Mouse (Mus musculus) intestine, embryonic 15.5 days (tissue): ENCODE measurements at regions not wholly inside any gene's neighbourhood (a gene's known extent, or its start where the extent isn't known, plus 50 kb on each side); places are given as distances from the start of the nearest gene placed in this dataset.

Source experiments
- ATAC-seq: fragments of 200-750 bp; cut with Nextera tagmentation; 2 replicates; pipeline ENCODE4 v1.8.0; 2017; ENCODE audit warnings: moderate TSS enrichment, moderate library complexity
- H3K27ac ChIP-seq: fragments of 300-500 bp; sonication (generic); 2 replicates; pipeline ENCODE4 v1.5.1; 2015; ENCODE audit warnings: mild to moderate bottlenecking, inconsistent platforms
- H3K27me3 ChIP-seq: fragments of 300-500 bp; sonication (generic); replicated peaks from 2 replicates; pipeline ENCODE4 v1.6.1; 2015; ENCODE audit warnings: inconsistent platforms
- H3K36me3 ChIP-seq: fragments of 300-500 bp; sonication (generic); 2 replicates; pipeline ENCODE4 v1.6.1; 2015; ENCODE audit warnings: inconsistent platforms
- H3K4me1 ChIP-seq: fragments of 300-500 bp; sonication (generic); replicated peaks from 2 replicates; pipeline ENCODE4 v1.6.1; 2015; ENCODE audit warnings: inconsistent platforms
- H3K4me2 ChIP-seq: fragments of 300-500 bp; sonication (generic); replicated peaks from 2 replicates; pipeline ENCODE4 v1.6.1; 2015; ENCODE audit warnings: mild to moderate bottlenecking, inconsistent platforms
- H3K4me3 ChIP-seq: fragments of 300-500 bp; sonication (generic); replicated peaks from 2 replicates; pipeline ENCODE4 v1.5.1; 2015; ENCODE audit warnings: inconsistent platforms
- H3K9ac ChIP-seq: fragments of 300-500 bp; sonication (generic); 2 replicates; pipeline ENCODE4 v1.6.1; 2015; ENCODE audit warnings: inconsistent platforms
- H3K9me3 ChIP-seq: fragments of 300-500 bp; sonication (generic); 2 replicates; pipeline ENCODE4 v1.6.1; 2016; ENCODE audit warnings: inconsistent platforms
- WGBS: fragments of 180-500 bp; shearing (Covaris S2); methylation state at CpG from one replicate; pipeline ENCODE4 v1.1.7; 2015; 5-methylcytosine and 5-hydroxymethylcytosine counted together

GRCm38 (mm10) chr13:107177595-107177994 is 155.7 kb upstream of the Kif2a start:
- H3K27ac ChIP-seq = no peak overlapping the region
- H3K4me2 ChIP-seq = no peak overlapping the region
- H3K36me3 ChIP-seq = no peaks in the 10 kb centered on the region
- no peak for ATAC-seq
- H3K4me3 ChIP-seq = no peak overlapping the region
- WGBS = 76% methylated on average over 7 of the region's 7 CpGs
- no peaks in the 10 kb centered on the region for H3K4me1 ChIP-seq
- no peaks in the 10 kb centered on the region for H3K9me3 ChIP-seq
- no peak overlapping the region for H3K9ac ChIP-seq
- H3K27me3 ChIP-seq = no peaks in the 10 kb centered on the region

- Histone ChIP-seq H3K27ac (no peak overlapping the region), H3K4me3 (no peak overlapping the region), H3K4me1 (no peaks in the 10 kb centered on the region), H3K9ac (no peak overlapping the region), H3K27me3 (no peaks in the 10 kb centered on the region), H3K9me3 (no peaks in the 10 kb centered on the region), H3K4me2 (no peak overlapping the region), H3K36me3 (no peaks in the 10 kb centered on the region)
- no peak for ATAC-seq
- WGBS = 66% methylated on average over 4 of the region's 4 CpGs
Observed at GRCm38 (mm10) chr13:107175891-107176290, 154.0 kb upstream of the Kif2a start.

DNA sequence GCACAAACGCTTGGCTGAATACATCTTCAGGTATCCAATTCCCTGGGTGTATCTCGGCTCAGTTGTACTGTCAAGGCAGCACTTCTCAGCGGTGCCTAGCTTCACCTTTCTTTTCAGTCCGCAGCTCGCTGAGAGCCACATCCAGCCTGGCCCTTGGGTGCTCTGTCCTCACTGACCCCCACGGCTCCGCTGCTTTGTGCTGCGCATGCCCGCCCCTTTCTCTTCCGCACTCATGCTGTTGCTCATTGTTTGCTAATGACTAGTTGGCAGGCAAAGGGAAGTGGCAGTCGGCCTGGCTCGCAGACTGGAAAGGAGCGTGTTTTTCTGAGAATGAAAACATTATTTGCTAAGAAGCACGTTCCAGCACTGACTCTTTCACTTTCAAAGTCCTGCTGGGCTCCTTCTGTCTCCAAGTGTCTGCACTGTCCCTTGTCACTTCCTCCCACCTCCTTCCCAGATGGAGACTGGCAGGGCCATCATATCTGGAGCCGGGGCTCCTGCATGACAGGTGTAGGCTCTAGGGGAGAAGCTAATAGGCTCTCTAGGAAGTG is 146.7 kb upstream of the Kif2a start:
- no peak overlapping the region; the same call in 1 of the 2 replicates for H3K9ac ChIP-seq
- peak overlapping the region; percentile 30 for H3K4me3 ChIP-seq
- H3K9me3 ChIP-seq = no peaks in the 10 kb centered on the region
- H3K27ac ChIP-seq = no peak overlapping the region
- WGBS = 17% methylated on average over 15 of the region's 15 CpGs
- H3K4me1 ChIP-seq = 0 out of 2 replicates have a peak, but pooled peaks cover 2% of the 10 kb centered on the region
- peak; percentile 77 for ATAC-seq
- H3K27me3 ChIP-seq = no peaks in the 10 kb centered on the region
- no peaks in the 10 kb centered on the region for H3K36me3 ChIP-seq
- peak overlapping the region; percentile 77 for H3K4me2 ChIP-seq

DNA sequence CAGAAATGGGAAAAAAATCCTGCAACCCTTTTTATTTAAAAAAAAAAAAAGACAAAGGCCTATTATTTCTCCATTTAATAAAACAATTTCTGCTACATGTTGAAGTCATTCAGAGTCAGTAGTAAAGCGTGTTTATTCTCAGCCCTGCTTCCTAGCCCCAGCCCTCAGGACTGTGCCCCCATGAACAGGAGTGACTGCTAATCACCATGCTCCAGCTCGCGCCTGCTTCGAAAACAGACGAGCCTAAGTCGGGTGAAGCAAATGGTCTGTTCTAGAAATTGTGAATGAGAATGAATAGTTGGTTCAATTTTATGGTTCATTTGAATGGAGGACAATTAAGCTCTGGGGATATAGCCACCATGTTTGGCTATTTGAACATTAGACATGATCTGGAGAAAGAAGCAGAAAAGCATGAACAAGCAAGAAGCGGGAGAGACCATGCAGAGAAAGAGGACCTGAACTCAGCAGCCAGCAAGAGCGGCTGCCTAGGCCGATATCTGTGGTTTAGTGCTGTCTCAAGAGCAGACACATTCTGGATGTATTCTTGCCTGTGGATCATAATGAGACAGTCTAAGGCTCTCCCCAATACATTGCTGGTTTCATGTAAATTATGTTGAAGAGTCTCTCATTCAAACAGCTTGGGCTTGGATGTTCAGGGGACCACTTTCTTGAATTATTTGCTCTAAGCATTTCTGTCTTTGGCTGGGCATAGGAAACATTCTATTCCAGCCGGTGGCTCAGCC is 146.1 kb upstream of the Kif2a start:
- H3K4me2 ChIP-seq = peak overlapping the region; percentile 77
- no peaks in the 10 kb centered on the region for H3K27me3 ChIP-seq
- peak overlapping the region; percentile 30 for H3K4me3 ChIP-seq
- 78% methylated on average over 10 of the region's 10 CpGs for WGBS
- no peak overlapping the region for H3K27ac ChIP-seq
- no peak overlapping the region; the same call in 1 of the 2 replicates for H3K9ac ChIP-seq
- H3K4me1 ChIP-seq = 0 out of 2 replicates have a peak, but pooled peaks cover 2% of the 10 kb centered on the region
- 0 out of 2 replicates have a peak, but pooled peaks have one; percentile 23 for ATAC-seq
- no peaks in the 10 kb centered on the region for H3K36me3 ChIP-seq
- no peaks in the 10 kb centered on the region for H3K9me3 ChIP-seq

- Histone ChIP-seq H3K4me3 (no peak overlapping the region), H3K36me3 (no peaks in the 10 kb centered on the region), H3K9me3 (no peaks in the 10 kb centered on the region), H3K4me1 (no peaks in the 10 kb centered on the region), H3K27me3 (no peaks in the 10 kb centered on the region), H3K4me2 (no peak overlapping the region), H3K27ac (no peak overlapping the region), H3K9ac (no peak overlapping the region)
- no peak for ATAC-seq
- WGBS = 74% methylated on average over 5 of the region's 5 CpGs
Observed at GRCm38 (mm10) chr13:107151548-107151947, 129.6 kb upstream of the Kif2a start.

- no peak overlapping the region for H3K9ac ChIP-seq
- H3K27ac ChIP-seq = no peak overlapping the region
- H3K4me2 ChIP-seq = no peak overlapping the region
- 63% methylated on average over 4 of the region's 4 CpGs for WGBS
- H3K36me3 ChIP-seq = no peaks in the 10 kb centered on the region
- no peaks in the 10 kb centered on the region for H3K4me1 ChIP-seq
- no peaks in the 10 kb centered on the region for H3K9me3 ChIP-seq
- no peak for ATAC-seq
- no peaks in the 10 kb centered on the region for H3K27me3 ChIP-seq
- no peak overlapping the region for H3K4me3 ChIP-seq
Observed at GRCm38 (mm10) chr13:107141209-107141608, 119.3 kb upstream of the Kif2a start.

DNA sequence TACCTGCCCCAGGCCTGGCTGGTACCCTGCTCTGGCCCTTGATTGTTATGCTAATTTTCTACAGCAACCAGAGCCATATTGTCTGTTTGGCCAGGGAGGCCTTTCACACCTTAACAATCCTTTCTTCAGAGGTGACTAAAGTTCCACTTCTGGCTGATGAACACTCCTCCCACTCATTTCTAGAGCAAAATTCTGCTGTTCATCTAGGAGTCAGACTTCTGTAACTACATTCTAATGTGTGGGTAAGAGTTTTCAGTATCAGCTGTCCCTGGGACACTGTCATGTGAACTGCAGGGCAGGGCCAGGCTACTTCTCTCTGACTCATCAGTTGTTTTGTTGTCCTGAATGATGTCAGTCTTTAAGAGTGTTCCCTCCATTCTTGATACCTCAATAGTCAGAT is 112.2 kb upstream of the Kif2a start:
- no peak for ATAC-seq
- Histone ChIP-seq H3K9me3 (no peaks in the 10 kb centered on the region), H3K4me2 (no peak overlapping the region), H3K9ac (no peak overlapping the region), H3K27ac (no peak overlapping the region), H3K36me3 (no peaks in the 10 kb centered on the region), H3K27me3 (no peaks in the 10 kb centered on the region), H3K4me3 (no peak overlapping the region), H3K4me1 (no peaks in the 10 kb centered on the region)

DNA sequence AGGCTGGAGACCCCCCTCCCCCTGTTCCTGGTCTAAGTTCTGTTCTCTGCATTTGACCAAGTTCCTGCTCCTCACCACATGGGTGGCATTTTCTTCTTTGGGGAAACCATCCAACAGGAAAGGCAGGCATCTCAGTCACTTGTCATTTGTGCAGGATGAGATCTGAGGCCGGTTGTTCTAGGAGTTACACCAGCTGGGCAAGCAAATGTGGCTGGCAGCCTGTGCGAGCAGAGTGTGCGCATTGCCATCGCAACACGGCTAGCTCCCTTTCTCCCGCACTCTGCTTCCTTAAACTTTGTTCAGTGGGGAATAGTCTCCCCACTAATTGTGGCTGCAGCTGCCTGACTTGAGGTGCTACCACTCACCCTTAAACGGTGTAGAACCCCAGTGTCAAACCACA is 104.7 kb upstream of the Kif2a start:
- no peak overlapping the region for H3K4me3 ChIP-seq
- ATAC-seq = no peak
- no peaks in the 10 kb centered on the region for H3K27me3 ChIP-seq
- 93% methylated on average over 7 of the region's 7 CpGs for WGBS
- no peak overlapping the region for H3K4me2 ChIP-seq
- no peak overlapping the region for H3K9ac ChIP-seq
- no peaks in the 10 kb centered on the region for H3K9me3 ChIP-seq
- no peak overlapping the region for H3K27ac ChIP-seq
- no peaks in the 10 kb centered on the region for H3K4me1 ChIP-seq
- H3K36me3 ChIP-seq = no peaks in the 10 kb centered on the region

- no peak overlapping the region for H3K9ac ChIP-seq
- WGBS = 67% methylated on average over 8 of the region's 8 CpGs
- H3K4me2 ChIP-seq = no peak overlapping the region
- no peaks in the 10 kb centered on the region for H3K27me3 ChIP-seq
- ATAC-seq = 0 out of 2 replicates have a peak, but pooled peaks have one; percentile 17
- no peaks in the 10 kb centered on the region for H3K9me3 ChIP-seq
- no peak overlapping the region for H3K4me3 ChIP-seq
- H3K36me3 ChIP-seq = no peaks in the 10 kb centered on the region
- no peak overlapping the region for H3K27ac ChIP-seq
- no peaks in the 10 kb centered on the region for H3K4me1 ChIP-seq
Observed at GRCm38 (mm10) chr13:107124130-107124668, 102.3 kb upstream of the Kif2a start.

- no peaks in the 10 kb centered on the region for H3K36me3 ChIP-seq
- peak; percentile 43; the same call in 1 of the 2 replicates for ATAC-seq
- no peak overlapping the region for H3K9ac ChIP-seq
- no peak overlapping the region for H3K4me2 ChIP-seq
- H3K4me3 ChIP-seq = no peak overlapping the region
- H3K4me1 ChIP-seq = no peaks in the 10 kb centered on the region
- no peaks in the 10 kb centered on the region for H3K27me3 ChIP-seq
- 52% methylated on average over 22 of the region's 22 CpGs for WGBS
- H3K9me3 ChIP-seq = no peaks in the 10 kb centered on the region
- no peak overlapping the region for H3K27ac ChIP-seq
Observed at GRCm38 (mm10) chr13:107113949-107114690, 92.2 kb upstream of the Kif2a start.

DNA sequence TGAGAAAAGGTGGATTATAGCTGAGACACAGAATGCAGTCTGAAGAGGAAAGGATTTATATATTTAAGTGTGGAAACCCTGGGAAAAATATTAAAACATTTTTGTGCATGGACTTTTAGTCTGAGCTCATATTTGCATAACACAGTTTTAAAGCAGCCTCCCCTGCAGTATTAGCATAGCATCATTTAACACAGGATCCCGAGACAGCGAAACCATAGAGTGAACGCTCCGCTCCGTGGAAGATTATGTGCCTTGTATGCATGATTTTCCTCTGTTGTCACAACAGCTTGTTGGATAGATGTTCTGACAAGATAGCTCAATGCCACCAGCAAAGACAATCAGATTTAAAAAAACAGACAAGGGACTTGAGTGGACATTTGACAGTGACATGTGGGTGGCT is 86.1 kb upstream of the Kif2a start:
- H3K4me3 ChIP-seq = no peak overlapping the region
- H3K36me3 ChIP-seq = no peaks in the 10 kb centered on the region
- H3K9me3 ChIP-seq = no peaks in the 10 kb centered on the region
- H3K4me2 ChIP-seq = no peak overlapping the region
- no peaks in the 10 kb centered on the region for H3K4me1 ChIP-seq
- no peaks in the 10 kb centered on the region for H3K27me3 ChIP-seq
- no peak overlapping the region for H3K9ac ChIP-seq
- 94% methylated on average over 5 of the region's 5 CpGs for WGBS
- H3K27ac ChIP-seq = no peak overlapping the region
- no peak for ATAC-seq

DNA sequence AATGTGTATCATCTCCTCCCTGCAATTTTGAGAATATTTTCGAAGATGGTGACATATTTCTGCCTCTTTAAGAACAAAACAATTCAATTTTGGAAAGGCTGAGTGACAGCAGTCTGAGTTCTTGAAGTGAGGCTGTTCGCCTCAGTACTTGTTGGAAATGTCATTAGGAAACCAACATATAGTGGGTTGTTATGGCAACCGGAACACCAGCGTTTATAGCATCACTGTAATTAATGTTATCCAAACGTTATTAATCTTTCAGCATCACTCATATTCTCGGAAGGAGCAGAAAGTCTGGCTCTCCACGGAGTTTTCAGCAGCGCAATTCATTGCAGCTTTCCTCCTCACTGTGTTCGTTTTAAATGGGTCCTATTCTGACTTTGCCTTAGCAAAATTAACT is 85.6 kb upstream of the Kif2a start:
- ATAC-seq = no peak
- Histone ChIP-seq H3K4me1 (no peaks in the 10 kb centered on the region), H3K4me3 (no peak overlapping the region), H3K9me3 (no peaks in the 10 kb centered on the region), H3K9ac (no peak overlapping the region), H3K4me2 (no peak overlapping the region), H3K27me3 (no peaks in the 10 kb centered on the region), H3K27ac (no peak overlapping the region), H3K36me3 (no peaks in the 10 kb centered on the region)
- 58% methylated on average over 9 of the region's 9 CpGs for WGBS
